Mouse (Mus musculus) E14TG2a.4 (cell line): ENCODE measurements around the gene Atxn1.

Source experiments
- H3K27me3 ChIP-seq: 2 replicates; pipeline ENCODE4 v1.6.1; 2014; ENCODE audit warnings: low read length, control low read depth; ENCODE audit not compliant: insufficient read depth
- H3K36me3 ChIP-seq: 2 replicates; pipeline ENCODE4 v1.6.1; 2014; ENCODE audit warnings: low read length, control low read depth; ENCODE audit not compliant: insufficient read depth
- H3K4me1 ChIP-seq: replicated peaks from 2 replicates; pipeline ENCODE4 v1.6.1; 2014; ENCODE audit warnings: low read depth, low read length, control low read depth
- H3K4me3 ChIP-seq: replicated peaks from 2 replicates; pipeline ENCODE4 v1.5.1; 2014; ENCODE audit warnings: mild to moderate bottlenecking, low read length
- H3K9me3 ChIP-seq: 2 replicates; pipeline ENCODE4 v1.6.1; 2014; ENCODE audit warnings: low read length, control low read depth
- CTCF ChIP-seq: conservative IDR thresholded peaks from 2 replicates; pipeline ENCODE4 v1.5.1; 2014; ENCODE audit warnings: low read length
- NANOG ChIP-seq: IDR thresholded peaks from 2 replicates; pipeline ENCODE4 v1.6.1; 2014; ENCODE audit warnings: borderline replicate concordance, low read length, mixed read lengths
- POU5F1 ChIP-seq: IDR thresholded peaks from 2 replicates; pipeline ENCODE4 v1.6.1; 2014; ENCODE audit warnings: low read length, borderline replicate concordance

The Atxn1 gene

GRCm38 (mm10) chr13:45642913-45643312 is 321.9 kb downstream of the Atxn1 start:
- Histone ChIP-seq H3K4me3 (no peak overlapping the region), H3K4me1 (no peaks in the 10 kb centered on the region), H3K36me3 (no peaks in the 10 kb centered on the region), H3K27me3 (no peaks in the 10 kb centered on the region), H3K9me3 (peaks cover 4% of the 10 kb centered on the region)
- TF ChIP-seq NANOG (no peak), POU5F1 (no peak), CTCF (no peak)

- Histone ChIP-seq H3K27me3 (no peaks in the 10 kb centered on the region), H3K4me3 (no peak overlapping the region), H3K9me3 (no peaks in the 10 kb centered on the region), H3K4me1 (no peaks in the 10 kb centered on the region), H3K36me3 (no peaks in the 10 kb centered on the region)
- TF ChIP-seq NANOG = no peak
- TF ChIP-seq CTCF = no peak
- TF ChIP-seq POU5F1 = no peak
Observed at GRCm38 (mm10) chr13:45640431-45640830, 324.4 kb downstream of the Atxn1 start.

GRCm38 (mm10) chr13:45638281-45638680 is 326.5 kb downstream of the Atxn1 start:
- H3K4me3 ChIP-seq = no peak overlapping the region
- H3K4me1 ChIP-seq = no peaks in the 10 kb centered on the region
- TF ChIP-seq POU5F1 = no peak
- no peak for TF ChIP-seq CTCF
- TF ChIP-seq NANOG = no peak
- H3K27me3 ChIP-seq = no peaks in the 10 kb centered on the region
- H3K36me3 ChIP-seq = no peaks in the 10 kb centered on the region
- H3K9me3 ChIP-seq = no peaks in the 10 kb centered on the region

GRCm38 (mm10) chr13:45637324-45637723 is 327.5 kb downstream of the Atxn1 start:
- Histone ChIP-seq H3K4me1 (no peaks in the 10 kb centered on the region), H3K4me3 (no peak overlapping the region), H3K9me3 (no peaks in the 10 kb centered on the region), H3K27me3 (no peaks in the 10 kb centered on the region), H3K36me3 (no peaks in the 10 kb centered on the region)
- TF ChIP-seq CTCF (peak; percentile 71), NANOG (no peak)

- no peaks in the 10 kb centered on the region for H3K9me3 ChIP-seq
- H3K4me3 ChIP-seq = no peak overlapping the region
- TF ChIP-seq CTCF (no peak), POU5F1 (no peak), NANOG (no peak)
- H3K36me3 ChIP-seq = no peaks in the 10 kb centered on the region
- H3K27me3 ChIP-seq = no peaks in the 10 kb centered on the region
- no peaks in the 10 kb centered on the region for H3K4me1 ChIP-seq
Observed at GRCm38 (mm10) chr13:45636435-45636834, 328.4 kb downstream of the Atxn1 start.

- Histone ChIP-seq H3K36me3 (no peaks in the 10 kb centered on the region), H3K27me3 (no peaks in the 10 kb centered on the region), H3K4me1 (no peaks in the 10 kb centered on the region), H3K4me3 (no peak overlapping the region), H3K9me3 (no peaks in the 10 kb centered on the region)
- no peak for TF ChIP-seq CTCF
- TF ChIP-seq POU5F1 = no peak
- TF ChIP-seq NANOG = no peak
Observed at GRCm38 (mm10) chr13:45633918-45634317, 330.9 kb downstream of the Atxn1 start.

- Histone ChIP-seq H3K27me3 (no peaks in the 10 kb centered on the region), H3K4me1 (no peaks in the 10 kb centered on the region), H3K4me3 (no peak overlapping the region), H3K36me3 (no peaks in the 10 kb centered on the region), H3K9me3 (no peaks in the 10 kb centered on the region)
- TF ChIP-seq NANOG (no peak), CTCF (peak; percentile 59), POU5F1 (no peak)
Observed at GRCm38 (mm10) chr13:45632133-45632532, 332.7 kb downstream of the Atxn1 start.

GRCm38 (mm10) chr13:45630518-45631290 is 334.1 kb downstream of the Atxn1 start:
- no peaks in the 10 kb centered on the region for H3K9me3 ChIP-seq
- no peaks in the 10 kb centered on the region for H3K4me1 ChIP-seq
- no peak overlapping the region for H3K4me3 ChIP-seq
- no peaks in the 10 kb centered on the region for H3K27me3 ChIP-seq
- TF ChIP-seq CTCF (no peak), POU5F1 (no peak), NANOG (no peak)
- H3K36me3 ChIP-seq = no peaks in the 10 kb centered on the region

GRCm38 (mm10) chr13:45629750-45630149 is 335.1 kb downstream of the Atxn1 start:
- Histone ChIP-seq H3K4me1 (no peaks in the 10 kb centered on the region), H3K4me3 (no peak overlapping the region), H3K27me3 (no peaks in the 10 kb centered on the region), H3K9me3 (no peaks in the 10 kb centered on the region), H3K36me3 (no peaks in the 10 kb centered on the region)
- TF ChIP-seq CTCF (no peak), NANOG (no peak), POU5F1 (no peak)
